Mouse (Mus musculus): ENCODE measurements at regions not wholly inside any gene's neighbourhood (a gene's known extent, or its start where the extent isn't known, plus 50 kb on each side); places are given as distances from the start of the nearest gene placed in this dataset.

DNA sequence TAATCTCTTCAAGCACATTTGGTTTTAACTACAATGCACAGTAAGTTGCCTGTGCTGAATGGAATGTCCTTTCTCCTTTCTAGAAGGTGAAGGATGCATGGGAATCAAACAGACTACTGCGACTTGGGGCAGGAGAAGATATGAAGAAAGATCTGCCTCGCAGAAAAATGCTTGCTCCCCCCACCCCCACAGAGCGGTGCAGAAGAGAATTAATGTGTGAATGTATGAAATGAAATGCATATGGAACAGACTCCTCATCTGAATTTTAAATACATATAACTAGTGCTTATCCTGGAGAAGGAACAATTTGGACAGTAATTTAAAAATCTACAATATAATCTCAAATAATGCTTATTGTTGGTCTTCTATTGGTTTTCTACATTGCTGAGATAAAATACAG, 283.0 kb upstream of the Clnk start:
- no peaks in the 10 kb centered on the region for H3K36me3 ChIP-seq (ENCODE audit: control insufficient read depth, insufficient read depth, low read length, poor library complexity, severe bottlenecking)
- in situ Hi-C loops (cut with MboI; ENCODE audit: low sequenced_read_pairs in 2 of 2, unreplicated experiment in 2 of 2) = no loop called here
- no peak overlapping the region for H3K4me3 ChIP-seq (ENCODE audit: insufficient read depth in 1 of 2, low read depth in 1 of 2, low read length in 2 of 2, poor library complexity in 1 of 2, severe bottlenecking in 1 of 2)
- no peak for TF ChIP-seq CHD2 (IDR thresholded peaks at IDR 0.05; ENCODE audit: low read depth, low read length)
- no peak for TF ChIP-seq HCFC1 (IDR thresholded peaks at IDR 0.05; ENCODE audit: borderline replicate concordance, insufficient read depth, low read length)
- DNase-seq (ENCODE audit: low read depth, low spot score) = no peak
- no peak overlapping the region for H3K9ac ChIP-seq (ENCODE audit: insufficient read depth, low read depth, low read length, poor library complexity, severe bottlenecking)
- no peak overlapping the region for H3K27ac ChIP-seq (ENCODE audit: insufficient read depth, low read depth, low read length, poor library complexity, severe bottlenecking)
- H3K4me1 ChIP-seq (ENCODE audit: control insufficient read depth in 2 of 2, insufficient read depth in 2 of 2, low read length in 2 of 2, poor library complexity in 1 of 2) = no peaks in the 10 kb centered on the region
- H3K9me3 ChIP-seq (ENCODE audit: control insufficient read depth, insufficient read depth, low read depth, low read length) = no peaks in the 10 kb centered on the region

DNA sequence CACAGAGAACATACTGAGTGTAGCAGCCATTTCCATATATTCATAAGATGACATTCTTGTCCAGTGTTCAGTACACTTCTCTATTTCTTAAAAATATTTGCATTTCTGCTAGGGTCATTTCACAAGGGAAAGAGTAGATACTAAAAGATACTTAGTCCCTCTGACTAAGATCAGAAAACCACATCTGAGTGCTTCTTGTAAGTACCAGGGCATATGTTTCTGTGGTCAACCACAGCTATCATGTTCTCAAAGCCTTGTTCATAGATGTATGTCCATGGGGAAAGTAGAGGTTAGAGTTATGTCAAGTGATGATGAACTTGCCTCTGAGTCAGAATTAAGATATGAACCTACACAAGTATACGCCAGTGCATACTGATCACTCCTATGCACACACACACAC, 279.2 kb upstream of the Clnk start:
- in situ Hi-C loops (cut with MboI; ENCODE audit: low sequenced_read_pairs in 2 of 2, unreplicated experiment in 2 of 2) = no loop called here
- no peak overlapping the region for H3K4me3 ChIP-seq (ENCODE audit: insufficient read depth in 1 of 2, low read depth in 1 of 2, low read length in 2 of 2, poor library complexity in 1 of 2, severe bottlenecking in 1 of 2)
- H3K9me3 ChIP-seq (ENCODE audit: control insufficient read depth, insufficient read depth, low read depth, low read length) = no peaks in the 10 kb centered on the region
- no peak overlapping the region for H3K27ac ChIP-seq (ENCODE audit: insufficient read depth, low read depth, low read length, poor library complexity, severe bottlenecking)
- H3K4me1 ChIP-seq (ENCODE audit: control insufficient read depth in 2 of 2, insufficient read depth in 2 of 2, low read length in 2 of 2, poor library complexity in 1 of 2) = no peaks in the 10 kb centered on the region
- H3K9ac ChIP-seq (ENCODE audit: insufficient read depth, low read depth, low read length, poor library complexity, severe bottlenecking) = no peak overlapping the region
- H3K36me3 ChIP-seq (ENCODE audit: control insufficient read depth, insufficient read depth, low read length, poor library complexity, severe bottlenecking) = no peaks in the 10 kb centered on the region
- no peak for DNase-seq (ENCODE audit: low read depth, low spot score)
- TF ChIP-seq CHD2 (IDR thresholded peaks at IDR 0.05; ENCODE audit: low read depth, low read length) (no peak), MAFK (IDR thresholded peaks at IDR 0.05; ENCODE audit: insufficient read depth, low read depth, low read length) (no peak), ZNF384 (IDR thresholded peaks at IDR 0.05; ENCODE audit: low read depth, low read length) (no peak), HCFC1 (IDR thresholded peaks at IDR 0.05; ENCODE audit: borderline replicate concordance, insufficient read depth, low read length) (no peak)

GRCm38 (mm10) chr5:39153291-39153794, 276.7 kb upstream of the Clnk start:
- in situ Hi-C loops (cut with MboI; ENCODE audit: low sequenced_read_pairs in 2 of 2, unreplicated experiment in 2 of 2) = no loop called here
- TF ChIP-seq ZNF384 (IDR thresholded peaks at IDR 0.05; ENCODE audit: low read depth, low read length) (no peak), HCFC1 (IDR thresholded peaks at IDR 0.05; ENCODE audit: borderline replicate concordance, insufficient read depth, low read length) (no peak), CHD2 (IDR thresholded peaks at IDR 0.05; ENCODE audit: low read depth, low read length) (no peak), MAFK (IDR thresholded peaks at IDR 0.05; ENCODE audit: insufficient read depth, low read depth, low read length) (no peak), ZC3H11A (IDR thresholded peaks at IDR 0.05; ENCODE audit: borderline replicate concordance, low read depth, low read length) (no peak)
- H3K4me3 ChIP-seq (ENCODE audit: insufficient read depth in 1 of 2, low read depth in 1 of 2, low read length in 2 of 2, poor library complexity in 1 of 2, severe bottlenecking in 1 of 2) = no peak overlapping the region

DNA sequence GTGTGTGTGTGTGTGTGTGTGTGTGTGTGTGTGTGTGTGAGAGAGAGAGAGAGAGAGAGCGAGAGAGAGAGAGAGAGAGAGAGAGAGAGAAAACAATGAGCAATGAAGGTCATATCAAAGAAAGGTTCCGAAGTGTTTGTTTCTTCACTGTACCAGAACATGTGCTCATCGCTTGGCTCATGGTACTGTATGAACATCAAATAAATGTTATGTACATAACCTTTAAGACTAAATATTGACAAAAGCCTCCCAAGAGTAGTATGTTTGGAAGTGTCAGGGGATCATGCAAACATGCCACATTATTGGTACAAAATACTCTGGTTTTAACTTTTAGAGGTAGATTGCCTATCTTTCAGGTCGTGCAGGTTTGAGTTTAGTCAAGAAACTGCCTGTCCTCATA, 275.3 kb upstream of the Clnk start:
- H3K36me3 ChIP-seq (ENCODE audit: control insufficient read depth, insufficient read depth, low read length, poor library complexity, severe bottlenecking) = no peaks in the 10 kb centered on the region
- in situ Hi-C loops (cut with MboI; ENCODE audit: low sequenced_read_pairs in 2 of 2, unreplicated experiment in 2 of 2) = no loop called here
- H3K9me3 ChIP-seq (ENCODE audit: control insufficient read depth, insufficient read depth, low read depth, low read length) = no peaks in the 10 kb centered on the region
- H3K4me3 ChIP-seq (ENCODE audit: insufficient read depth in 1 of 2, low read depth in 1 of 2, low read length in 2 of 2, poor library complexity in 1 of 2, severe bottlenecking in 1 of 2) = no peak overlapping the region
- no peak overlapping the region for H3K9ac ChIP-seq (ENCODE audit: insufficient read depth, low read depth, low read length, poor library complexity, severe bottlenecking)
- no peak for DNase-seq (ENCODE audit: low read depth, low spot score)
- no peaks in the 10 kb centered on the region for H3K4me1 ChIP-seq (ENCODE audit: control insufficient read depth in 2 of 2, insufficient read depth in 2 of 2, low read length in 2 of 2, poor library complexity in 1 of 2)
- no peak overlapping the region for H3K27ac ChIP-seq (ENCODE audit: insufficient read depth, low read depth, low read length, poor library complexity, severe bottlenecking)
- no peak for TF ChIP-seq HCFC1 (IDR thresholded peaks at IDR 0.05; ENCODE audit: borderline replicate concordance, insufficient read depth, low read length)
- TF ChIP-seq ZNF384 (IDR thresholded peaks at IDR 0.05; ENCODE audit: low read depth, low read length) = no peak
- TF ChIP-seq MAFK (IDR thresholded peaks at IDR 0.05; ENCODE audit: insufficient read depth, low read depth, low read length) = no peak
- no peak for TF ChIP-seq ZC3H11A (IDR thresholded peaks at IDR 0.05; ENCODE audit: borderline replicate concordance, low read depth, low read length)
- no peak for TF ChIP-seq CHD2 (IDR thresholded peaks at IDR 0.05; ENCODE audit: low read depth, low read length)

More at GRCm38 (mm10) chr5:39153291-39153794, 276.7 kb upstream of the Clnk start:
- no peaks in the 10 kb centered on the region for H3K4me1 ChIP-seq (ENCODE audit: control insufficient read depth in 2 of 2, insufficient read depth in 2 of 2, low read length in 2 of 2, poor library complexity in 1 of 2)
- H3K27ac ChIP-seq (ENCODE audit: insufficient read depth, low read depth, low read length, poor library complexity, severe bottlenecking) = no peak overlapping the region
- no peaks in the 10 kb centered on the region for H3K36me3 ChIP-seq (ENCODE audit: control insufficient read depth, insufficient read depth, low read length, poor library complexity, severe bottlenecking)
- no peaks in the 10 kb centered on the region for H3K9me3 ChIP-seq (ENCODE audit: control insufficient read depth, insufficient read depth, low read depth, low read length)
- no peak overlapping the region for H3K9ac ChIP-seq (ENCODE audit: insufficient read depth, low read depth, low read length, poor library complexity, severe bottlenecking)
- DNase-seq (ENCODE audit: low read depth, low spot score) = no peak

GRCm38 (mm10) chr5:39150891-39151290, 274.3 kb upstream of the Clnk start:
- in situ Hi-C loops (cut with MboI; ENCODE audit: low sequenced_read_pairs in 2 of 2, unreplicated experiment in 2 of 2) = no loop called here
- H3K36me3 ChIP-seq (ENCODE audit: control insufficient read depth, insufficient read depth, low read length, poor library complexity, severe bottlenecking) = no peaks in the 10 kb centered on the region
- no peak for DNase-seq (ENCODE audit: low read depth, low spot score)
- no peak overlapping the region for H3K27ac ChIP-seq (ENCODE audit: insufficient read depth, low read depth, low read length, poor library complexity, severe bottlenecking)
- H3K4me3 ChIP-seq (ENCODE audit: insufficient read depth in 1 of 2, low read depth in 1 of 2, low read length in 2 of 2, poor library complexity in 1 of 2, severe bottlenecking in 1 of 2) = no peak overlapping the region
- no peaks in the 10 kb centered on the region for H3K4me1 ChIP-seq (ENCODE audit: control insufficient read depth in 2 of 2, insufficient read depth in 2 of 2, low read length in 2 of 2, poor library complexity in 1 of 2)
- no peaks in the 10 kb centered on the region for H3K9me3 ChIP-seq (ENCODE audit: control insufficient read depth, insufficient read depth, low read depth, low read length)
- no peak overlapping the region for H3K9ac ChIP-seq (ENCODE audit: insufficient read depth, low read depth, low read length, poor library complexity, severe bottlenecking)
- no peak for TF ChIP-seq ZC3H11A (IDR thresholded peaks at IDR 0.05; ENCODE audit: borderline replicate concordance, low read depth, low read length)
- TF ChIP-seq ZNF384 (IDR thresholded peaks at IDR 0.05; ENCODE audit: low read depth, low read length) = no peak
- no peak for TF ChIP-seq HCFC1 (IDR thresholded peaks at IDR 0.05; ENCODE audit: borderline replicate concordance, insufficient read depth, low read length)
- TF ChIP-seq CHD2 (IDR thresholded peaks at IDR 0.05; ENCODE audit: low read depth, low read length) = no peak
- no peak for TF ChIP-seq MAFK (IDR thresholded peaks at IDR 0.05; ENCODE audit: insufficient read depth, low read depth, low read length)

Measured in ES-E14 (cell line).